Mouse (Mus musculus) adrenal gland, postnatal 10 days (tissue): ENCODE results near the gene Sccpdh. TPM values are rescaled to one million over a fixed set of nuclear protein-coding genes. Genes with fewer than 3 reads are reported as not detected.

Source experiments
- DNase-seq: peaks from one replicate; pipeline ENCODE4 v3.0.0; 2021; ENCODE audit warnings: mixed read lengths
- total RNA-seq, 2 experiments: library from RNA; stranded (reverse); gene quantifications; 2 replicates each; pipeline ENCODE4 v1.2.3; 2021

The Sccpdh gene
- total RNA-seq, 2 experiments from 2014 or later = 29.9 to 36.9 TPM

- DNase-seq = peak; percentile 81
Observed at GRCm38 (mm10) chr1:179734500-179735474, 66.8 kb downstream of the Sccpdh start.

GRCm38 (mm10) chr1:179736483-179736882 lies 68.5 kb downstream of the Sccpdh start:
- no peak for DNase-seq

Other genes starting within 250 kb of the Sccpdh start
- gene Smyd3, start 150.2 kb upstream of the Sccpdh start, total RNA-seq = 1 to 10 TPM; 6.0 to 8.0 TPM
- 10 to 100 TPM; 47.4 to 48.0 TPM for gene Tfb2m, start 121.9 kb upstream of the Sccpdh start, total RNA-seq
- gene Cnst, start 121.8 kb upstream of the Sccpdh start, total RNA-seq = 10 to 100 TPM; 36.5 to 42.1 TPM
- gene Kif28, start 77.1 kb downstream of the Sccpdh start, total RNA-seq = not detected
- gene Gm10518, start 135.2 kb downstream of the Sccpdh start, total RNA-seq = not detected
- gene Ahctf1, start 135.5 kb downstream of the Sccpdh start, total RNA-seq = 10 to 100 TPM; 32.5 to 36.3 TPM